Mouse (Mus musculus): ENCODE measurements at regions not wholly inside any gene's neighbourhood (a gene's known extent, or its start where the extent isn't known, plus 50 kb on each side); places are given as distances from the start of the nearest gene placed in this dataset.

DNA sequence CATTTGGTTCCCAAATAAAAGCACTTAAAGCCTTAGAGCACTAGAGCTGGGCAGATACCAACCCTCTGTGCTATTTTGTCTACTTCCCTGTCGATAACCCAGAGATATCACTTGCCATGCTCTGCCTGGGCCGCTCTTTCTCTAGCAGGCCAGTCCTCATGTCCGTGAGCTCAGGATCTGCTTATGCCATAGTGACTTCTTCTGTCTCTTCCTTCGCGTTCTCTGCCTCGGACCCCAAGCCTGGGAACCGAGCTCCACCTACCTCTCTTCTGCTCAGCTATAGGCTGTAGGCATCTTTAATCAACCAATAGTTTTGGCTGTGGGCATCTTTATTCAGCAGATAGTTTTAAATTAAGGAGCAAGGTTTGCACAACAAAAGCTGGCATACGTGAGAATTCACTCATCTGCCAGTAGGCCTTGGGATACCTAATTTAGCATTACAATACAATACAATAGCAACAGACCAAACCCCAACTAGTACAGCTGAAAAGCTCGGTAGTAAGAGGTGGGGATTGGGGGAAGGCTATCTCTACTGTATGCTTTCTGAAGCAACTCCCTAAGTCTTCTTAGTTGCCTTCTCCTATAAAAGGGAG, 72.0 kb upstream of the Eomes start:
- no peak for DNase-seq (ENCODE audit: low spot score)

GRCm38 (mm10) chr9:118416032-118416431, 62.0 kb upstream of the Eomes start:
- DNase-seq (ENCODE audit: low spot score) = no peak

DNA sequence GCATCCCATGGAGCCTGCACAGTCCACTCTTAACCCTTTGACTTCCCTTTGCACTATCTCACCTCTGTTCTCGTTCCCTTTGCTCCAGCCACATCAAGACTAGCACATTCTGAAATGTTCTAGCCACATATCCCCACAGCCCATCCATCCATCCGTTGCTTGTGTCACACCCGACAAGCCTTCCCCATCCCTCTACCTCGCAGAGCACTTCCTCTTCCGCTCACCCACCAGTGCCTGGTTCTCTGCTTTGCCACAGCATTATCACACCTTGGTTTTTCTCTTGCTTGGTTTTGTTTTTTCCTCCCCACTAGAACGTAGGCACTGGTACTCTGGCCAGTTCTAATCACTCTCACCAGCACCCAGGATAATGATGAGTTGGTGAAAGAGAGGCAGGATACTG, 61.5 kb upstream of the Eomes start:
- no peak for DNase-seq (ENCODE audit: low spot score)

DNA sequence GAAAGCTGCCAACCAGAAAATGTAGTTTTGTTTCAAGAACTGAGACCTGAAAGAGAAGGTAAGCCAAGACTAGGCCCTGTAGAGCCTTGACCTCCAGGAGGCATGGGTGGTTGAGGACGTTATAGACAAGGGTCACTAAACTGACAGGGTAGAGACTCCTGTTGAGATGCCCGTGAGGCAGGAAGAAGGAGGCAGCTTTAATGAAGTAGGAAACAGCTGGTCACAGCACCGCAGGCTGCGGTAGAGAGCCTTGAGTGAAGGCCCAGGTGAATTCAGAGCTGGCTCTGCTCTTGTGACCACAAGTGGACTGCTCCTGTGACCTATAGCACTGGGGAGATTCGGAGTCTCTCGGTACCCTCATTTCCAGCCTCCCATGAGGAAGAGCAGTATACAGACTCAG, 53.7 kb upstream of the Eomes start:
- DNase-seq (ENCODE audit: low spot score) = no peak

All from retina, embryonic 14.5 days (tissue).